Mouse (Mus musculus) hindlimb bud, embryonic 11.5 days (tissue): ENCODE data around the gene Wdr25.

Experiments used
- DNase-seq: peaks from one replicate; pipeline ENCODE4 v3.0.0-alpha.2; 2012; ENCODE audit warnings: low read depth, low spot score; ENCODE audit errors: extremely low spot score

The Wdr25 gene

DNA sequence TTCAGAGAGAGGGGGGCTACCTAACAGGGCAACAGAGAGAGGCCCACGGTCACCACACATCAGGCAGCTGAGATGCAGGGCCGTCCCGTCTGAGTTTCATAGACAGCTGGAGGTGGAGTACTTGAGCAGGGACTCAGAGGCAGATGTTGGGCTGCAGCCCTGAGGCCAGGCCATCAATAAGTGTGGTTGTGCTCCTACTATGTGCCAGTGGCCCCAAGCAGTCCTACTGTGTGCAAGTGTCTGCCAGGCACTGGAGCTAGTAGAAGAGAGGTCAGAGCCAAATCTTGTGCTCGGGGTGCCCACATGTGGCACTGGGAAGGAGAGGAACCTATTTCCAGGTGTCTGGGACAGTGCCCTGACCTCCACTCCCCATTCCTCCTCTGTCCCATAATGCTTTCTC, 156.5 kb downstream of the Wdr25 start:
- DNase-seq: no peak

DNA sequence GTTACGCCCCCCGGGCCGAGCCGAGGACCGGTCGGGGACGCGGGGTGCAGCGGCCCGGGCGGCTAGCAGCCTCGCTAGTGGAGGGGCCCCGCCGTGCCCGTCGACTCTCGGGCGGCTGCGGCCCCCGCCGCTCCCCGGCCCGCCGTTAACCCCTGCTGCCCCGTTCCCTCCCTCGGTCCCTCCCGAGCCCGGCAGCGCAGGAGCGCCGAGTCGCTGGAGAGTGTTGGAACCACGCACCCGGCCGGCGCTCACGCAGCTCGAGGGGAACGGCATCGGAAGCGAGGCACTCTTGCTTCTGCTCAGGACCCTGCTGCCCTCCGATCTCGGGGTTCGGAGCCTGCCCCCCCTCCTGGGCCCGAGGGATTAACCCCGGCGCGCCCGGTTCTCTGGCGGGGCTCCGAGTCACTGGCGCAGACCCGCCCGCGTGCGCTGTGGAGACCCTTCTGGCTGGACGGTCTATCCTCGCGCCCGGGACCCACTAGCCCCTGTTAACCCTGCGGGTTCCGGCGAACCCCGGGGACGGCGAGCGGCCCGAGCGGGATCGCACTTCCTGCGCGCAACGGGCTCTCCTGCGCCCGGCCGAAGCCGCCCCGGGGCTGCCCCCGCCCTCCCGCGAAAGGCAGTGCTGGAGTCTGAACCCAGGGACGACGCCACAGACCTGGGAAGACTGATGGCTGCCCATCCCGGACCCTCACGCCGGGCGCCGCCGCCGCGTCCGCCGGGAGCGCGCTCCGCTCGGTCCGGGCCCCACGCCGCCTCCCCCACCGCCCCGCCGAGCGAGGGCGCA, 159.8 kb downstream of the Wdr25 start:
- no peak for DNase-seq

DNA sequence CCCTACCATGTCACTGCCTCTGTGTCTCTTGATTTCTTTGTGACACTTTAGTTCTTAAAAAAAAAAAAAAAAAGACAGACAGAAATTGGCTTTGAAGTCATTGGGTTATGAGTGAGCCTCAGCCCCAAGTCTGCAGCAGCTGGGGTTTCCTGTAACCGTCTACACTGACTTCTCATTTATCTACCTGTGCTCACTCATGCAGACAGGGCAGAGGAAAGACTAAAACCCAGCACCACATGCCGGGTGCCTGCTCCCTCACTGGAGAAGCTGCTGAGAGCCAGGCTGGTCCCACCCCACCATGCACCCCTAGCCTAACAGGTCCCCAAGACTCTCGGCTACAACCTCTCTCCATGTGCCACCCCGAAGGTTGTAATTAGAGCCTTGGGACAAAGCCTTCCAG, 164.3 kb downstream of the Wdr25 start:
- DNase-seq: no peak

DNA sequence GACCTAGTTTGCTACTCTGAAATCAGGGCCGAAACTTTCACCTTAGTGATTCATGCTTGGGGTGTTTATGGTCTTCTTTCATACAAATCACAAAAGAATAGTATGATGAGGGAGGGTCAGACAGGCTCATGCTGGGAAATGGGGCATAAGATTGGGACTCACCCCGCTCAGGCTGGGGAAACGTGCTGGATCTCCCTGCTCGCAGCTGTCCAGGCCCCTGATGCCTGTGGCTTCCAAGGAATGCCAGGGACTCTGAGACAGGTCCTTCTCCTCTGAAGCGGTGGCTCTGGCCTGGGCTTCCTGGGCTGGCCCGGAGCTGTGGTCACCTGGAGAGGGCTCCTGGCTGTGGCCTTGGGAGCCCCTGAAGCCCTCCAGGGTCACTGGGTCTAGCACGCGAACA, 165.2 kb downstream of the Wdr25 start:
- DNase-seq: no peak

DNA sequence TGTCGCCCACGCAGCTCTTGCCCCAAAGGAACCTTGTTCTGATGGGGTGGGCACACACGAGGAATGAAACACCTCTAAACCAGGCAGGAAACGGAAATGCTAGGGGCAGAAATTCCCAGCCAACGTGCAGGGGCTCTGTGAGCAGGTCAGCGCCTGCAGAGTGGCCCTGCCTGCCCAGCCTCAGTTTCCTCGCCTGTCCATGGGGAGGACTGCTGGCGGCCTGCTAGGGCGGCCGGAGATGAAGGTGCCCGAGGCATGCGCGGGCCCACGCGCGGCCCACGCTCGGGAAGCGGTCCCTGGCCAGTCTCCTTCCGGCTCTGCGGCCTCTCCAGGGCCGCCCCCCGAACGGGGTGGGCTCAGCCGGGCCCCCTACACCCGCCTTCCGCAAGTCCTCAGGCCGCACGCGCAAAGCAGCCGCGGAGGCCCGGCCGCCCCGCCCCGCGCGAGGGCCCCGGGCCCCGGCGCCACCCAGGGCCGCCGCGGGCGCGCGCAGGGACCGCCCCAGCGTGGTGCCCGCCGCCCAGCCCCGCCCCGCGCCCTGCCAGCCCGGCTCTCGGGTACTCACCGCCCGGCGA, 174.2 kb downstream of the Wdr25 start:
- no peak for DNase-seq

DNA sequence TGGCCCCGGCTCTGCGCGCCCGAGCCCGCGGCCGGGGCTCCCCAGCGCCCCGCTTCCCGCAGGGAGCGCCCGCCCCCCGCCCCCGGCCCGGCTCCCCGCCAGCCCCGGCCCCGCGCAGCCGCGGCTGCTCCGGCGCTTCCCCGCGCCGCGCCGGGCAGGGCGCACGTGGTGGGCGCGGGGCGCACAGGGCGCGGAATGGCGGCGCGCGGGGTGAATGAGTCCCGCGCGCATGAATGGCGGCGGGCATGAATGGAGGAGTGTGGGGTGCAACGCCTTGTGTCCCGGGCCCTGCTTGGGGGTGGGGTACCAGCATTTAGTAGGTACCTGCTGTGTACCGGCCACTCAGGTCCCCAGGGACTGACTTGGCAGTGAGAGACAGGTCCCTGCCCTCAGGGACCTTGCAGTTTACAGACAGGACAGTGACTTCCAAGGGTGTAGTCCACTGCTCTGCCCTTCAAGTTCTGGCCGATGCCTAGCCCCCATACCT, 174.8 kb downstream of the Wdr25 start, which contains the start of gene Begain:
Gene Begain (minus strand): TSS at position 51 of the 487 bp plus-strand sequence.
- no peak for DNase-seq

DNA sequence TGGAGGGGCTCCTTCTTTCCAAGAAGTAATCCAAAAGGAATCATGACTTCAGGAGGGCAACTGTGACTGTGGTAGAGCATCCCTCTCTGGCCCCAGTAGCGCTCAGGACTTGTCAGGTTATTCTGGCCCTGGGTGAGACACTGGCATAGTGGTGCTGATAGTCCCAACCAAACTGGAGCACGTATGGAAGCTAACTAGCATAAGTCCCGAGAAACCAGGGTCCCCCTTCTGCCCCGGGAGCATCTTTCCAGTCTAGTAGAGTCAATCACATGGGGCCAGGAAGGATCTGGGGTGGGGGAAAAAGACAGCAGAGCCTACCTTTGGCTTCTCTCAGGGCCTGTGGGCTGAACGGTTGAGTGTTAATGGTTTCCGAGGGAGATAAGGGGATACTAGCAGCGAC, 175.3 kb downstream of the Wdr25 start:
- DNase-seq: no peak

DNA sequence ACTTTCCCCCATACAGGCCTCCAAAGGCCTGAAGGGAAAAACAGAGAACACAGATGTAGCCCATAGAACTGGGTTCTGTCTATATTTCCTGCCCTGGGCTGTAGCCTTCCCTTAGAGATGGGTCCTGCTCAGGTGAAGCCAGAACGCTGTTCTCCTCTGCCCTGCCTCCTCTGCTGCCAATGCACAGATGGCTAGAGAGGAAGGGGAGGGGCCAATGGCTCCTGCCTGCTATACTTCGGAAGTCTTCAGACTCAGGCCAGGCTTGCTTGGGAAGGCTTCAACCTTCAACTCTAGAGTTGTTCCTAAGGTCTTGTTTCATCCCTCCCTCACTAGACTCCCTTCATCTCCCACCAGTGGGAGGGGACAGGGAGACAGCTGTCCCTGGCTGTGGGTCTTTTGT, 176.3 kb downstream of the Wdr25 start:
- no peak for DNase-seq

DNA sequence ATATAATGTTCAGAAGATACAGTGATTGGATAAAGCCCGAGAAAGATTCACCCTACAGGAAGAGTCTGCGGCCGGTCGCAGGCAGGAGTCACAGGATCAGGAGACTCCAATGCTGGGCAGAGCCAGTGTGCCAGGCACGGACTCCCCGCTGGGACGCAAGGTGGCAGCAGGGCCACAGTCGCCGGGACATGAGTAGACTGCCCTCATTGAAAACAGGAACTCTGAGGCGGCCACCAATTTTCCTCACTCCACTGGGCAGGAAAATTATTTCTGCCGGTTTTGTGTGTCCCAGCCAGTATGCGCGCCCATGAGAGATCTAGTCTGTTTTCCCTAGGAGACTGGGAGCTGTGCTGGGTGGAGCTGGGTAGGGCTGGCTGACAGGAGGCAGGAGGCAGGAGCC, 177.8 kb downstream of the Wdr25 start:
- no peak for DNase-seq

DNA sequence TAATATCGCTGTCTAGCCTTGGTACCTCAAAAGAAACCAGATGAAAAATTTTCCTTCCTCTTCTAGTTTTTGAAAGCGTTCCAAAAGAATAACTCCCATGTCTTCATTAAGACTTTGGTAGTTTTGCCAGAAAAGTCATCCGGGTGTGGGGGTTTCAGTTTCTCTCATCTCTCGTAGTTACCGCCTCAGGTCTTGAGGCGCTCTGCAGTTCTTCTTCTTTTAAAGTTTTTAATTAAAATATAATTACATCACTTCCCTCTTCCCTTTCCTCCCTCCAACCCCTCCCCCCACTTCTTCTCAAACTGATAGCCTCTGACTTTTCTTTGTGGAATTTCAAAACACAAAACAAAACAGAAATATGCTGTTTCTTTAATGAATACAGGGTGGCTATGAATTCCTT, 180.7 kb downstream of the Wdr25 start:
- no peak for DNase-seq

DNA sequence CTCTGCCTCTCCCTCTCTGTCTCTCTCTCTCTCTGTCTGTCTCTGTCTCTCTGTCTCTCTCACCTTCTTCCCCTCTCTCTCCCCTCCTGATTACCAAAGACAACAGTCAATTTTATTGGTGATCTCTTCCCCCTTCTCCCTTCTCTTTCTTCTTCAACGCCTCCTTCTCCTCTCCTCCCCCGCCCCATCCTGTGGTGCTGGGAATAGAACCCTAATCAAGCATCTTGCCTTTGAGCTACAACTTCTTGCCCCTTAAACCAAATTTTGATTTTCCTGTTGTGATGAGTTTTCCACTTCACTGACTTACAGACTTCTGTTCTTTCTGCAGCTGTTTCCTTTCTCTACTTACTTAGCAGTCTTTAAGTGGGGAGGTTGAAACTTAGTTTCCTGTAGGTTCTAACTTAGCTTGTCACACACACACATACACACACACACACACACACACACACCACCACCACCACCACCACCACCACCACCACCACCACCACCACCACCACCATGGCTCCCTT, 181.4 kb downstream of the Wdr25 start:
- no peak for DNase-seq

DNA sequence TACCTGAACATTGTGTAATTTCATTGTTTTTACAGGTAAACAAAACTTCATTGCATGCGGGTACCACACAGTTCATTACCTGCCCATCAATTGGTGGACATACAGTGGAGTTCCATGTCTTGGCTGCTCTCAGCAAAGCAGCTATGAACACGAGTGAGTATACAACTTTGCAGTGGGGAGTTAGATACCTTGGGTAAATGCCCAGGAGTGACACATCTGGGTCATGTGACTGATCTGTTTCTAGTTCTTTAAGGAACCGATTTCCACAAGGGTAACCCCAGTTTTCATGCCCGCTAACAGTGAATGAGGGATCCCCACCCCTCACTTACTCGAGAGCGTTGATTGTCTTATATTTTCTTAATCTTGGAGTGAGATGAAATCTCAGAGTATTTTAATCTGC, 183.6 kb downstream of the Wdr25 start:
- DNase-seq: no peak
